Mouse (Mus musculus): ENCODE measurements around the gene Jmjd1c. TPM values are rescaled to one million over a fixed set of nuclear protein-coding genes. Genes with fewer than 3 reads are reported as not detected.

Jmjd1c gene
- total and polyA plus RNA-seq, 2 experiments: 5.7 to 44.8 TPM

DNA sequence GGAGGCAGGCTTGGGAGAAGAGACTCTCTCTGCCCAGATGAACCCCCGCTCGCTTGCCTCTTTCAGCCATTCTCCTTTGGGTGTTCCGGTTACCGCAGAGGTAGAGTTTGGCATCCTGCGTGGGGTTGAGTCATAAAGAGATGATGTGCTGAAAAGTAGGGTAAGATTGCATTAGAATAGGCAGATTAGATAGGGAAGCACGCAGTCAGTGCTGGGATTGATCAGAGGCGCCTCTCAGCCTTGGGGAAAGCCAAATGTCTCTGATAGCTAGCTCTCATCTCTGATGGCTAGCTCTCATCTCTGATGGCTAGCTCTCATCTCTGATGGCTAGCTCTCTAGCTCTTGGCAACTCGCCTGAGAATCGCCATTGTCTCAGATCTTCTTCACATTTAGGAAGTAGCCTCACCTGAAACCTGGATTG, 4.9 kb downstream of the Jmjd1c start:
- TF ChIP-seq CTCF (IDR thresholded peaks at IDR 0.05; ENCODE audit: low read depth, low read length) (no peak), POLR2A (IDR thresholded peaks at IDR 0.05; ENCODE audit: extremely low read depth, insufficient read depth, low read length) (no peak)
- Histone ChIP-seq H3K36me3 (ENCODE audit: control insufficient read depth, insufficient read depth, low read length) (no peaks in the 10 kb centered on the region), H3K4me1 (ENCODE audit: control insufficient read depth, insufficient read depth, low read length) (peaks cover 60% of the 10 kb centered on the region), H3K4me3 (ENCODE audit: insufficient read depth, low read depth, low read length) (no peak overlapping the region), H3K9ac (ENCODE audit: low read depth, low read length) (no peak overlapping the region), H3K27me3 (ENCODE audit: control insufficient read depth, insufficient read depth, low read length) (no peaks in the 10 kb centered on the region), H3K27ac (replicated peaks; ENCODE audit: insufficient read depth, low read depth, low read length) (no peak overlapping the region), H3K79me2 (ENCODE audit: control insufficient read depth, insufficient read depth, low read length) (peaks cover 63% of the 10 kb centered on the region)
- no peak for DNase-seq (ENCODE audit: extremely low read depth, low read depth, low spot score)
- WGBS: 59% methylated on average over 9 of the region's 9 CpGs

DNA sequence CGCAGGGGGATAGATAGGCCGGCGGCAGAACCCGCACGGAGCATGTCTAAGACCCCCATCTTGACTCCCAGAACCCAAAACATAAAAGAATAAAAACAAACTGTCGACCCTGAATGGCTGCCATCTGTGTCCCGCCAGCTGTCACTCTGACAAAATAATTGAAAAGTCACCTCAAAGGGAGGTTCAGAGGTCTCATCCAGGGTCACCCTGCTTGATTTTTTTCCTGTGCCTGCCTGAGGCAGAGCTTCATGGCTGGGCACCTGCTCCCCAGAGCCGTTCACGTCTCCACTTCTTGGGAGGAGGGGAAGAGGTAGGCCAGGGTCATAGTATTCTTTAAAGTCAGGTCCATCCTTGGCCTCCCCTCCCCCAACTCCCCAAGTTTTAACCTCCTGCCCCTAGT, 8.6 kb downstream of the Jmjd1c start:
- Histone ChIP-seq H3K36me3 (ENCODE audit: control insufficient read depth, insufficient read depth, low read length) (no peaks in the 10 kb centered on the region), H3K4me3 (ENCODE audit: insufficient read depth, low read depth, low read length) (no peak overlapping the region), H3K27me3 (ENCODE audit: control insufficient read depth, insufficient read depth, low read length) (no peaks in the 10 kb centered on the region), H3K9ac (ENCODE audit: low read depth, low read length) (peak overlapping the region; percentile 26; the same call in 1 of the 2 replicates), H3K4me1 (ENCODE audit: control insufficient read depth, insufficient read depth, low read length) (peaks cover 66% of the 10 kb centered on the region), H3K27ac (replicated peaks; ENCODE audit: insufficient read depth, low read depth, low read length) (peak overlapping the region; percentile 64), H3K79me2 (ENCODE audit: control insufficient read depth, insufficient read depth, low read length) (peaks cover 57% of the 10 kb centered on the region)
- peak; percentile 73 for DNase-seq (ENCODE audit: extremely low read depth, low read depth, low spot score)
- TF ChIP-seq POLR2A (IDR thresholded peaks at IDR 0.05; ENCODE audit: extremely low read depth, insufficient read depth, low read length) (no peak), CTCF (IDR thresholded peaks at IDR 0.05; ENCODE audit: low read depth, low read length) (no peak)
- WGBS: 26% methylated on average over 9 of the region's 9 CpGs

DNA sequence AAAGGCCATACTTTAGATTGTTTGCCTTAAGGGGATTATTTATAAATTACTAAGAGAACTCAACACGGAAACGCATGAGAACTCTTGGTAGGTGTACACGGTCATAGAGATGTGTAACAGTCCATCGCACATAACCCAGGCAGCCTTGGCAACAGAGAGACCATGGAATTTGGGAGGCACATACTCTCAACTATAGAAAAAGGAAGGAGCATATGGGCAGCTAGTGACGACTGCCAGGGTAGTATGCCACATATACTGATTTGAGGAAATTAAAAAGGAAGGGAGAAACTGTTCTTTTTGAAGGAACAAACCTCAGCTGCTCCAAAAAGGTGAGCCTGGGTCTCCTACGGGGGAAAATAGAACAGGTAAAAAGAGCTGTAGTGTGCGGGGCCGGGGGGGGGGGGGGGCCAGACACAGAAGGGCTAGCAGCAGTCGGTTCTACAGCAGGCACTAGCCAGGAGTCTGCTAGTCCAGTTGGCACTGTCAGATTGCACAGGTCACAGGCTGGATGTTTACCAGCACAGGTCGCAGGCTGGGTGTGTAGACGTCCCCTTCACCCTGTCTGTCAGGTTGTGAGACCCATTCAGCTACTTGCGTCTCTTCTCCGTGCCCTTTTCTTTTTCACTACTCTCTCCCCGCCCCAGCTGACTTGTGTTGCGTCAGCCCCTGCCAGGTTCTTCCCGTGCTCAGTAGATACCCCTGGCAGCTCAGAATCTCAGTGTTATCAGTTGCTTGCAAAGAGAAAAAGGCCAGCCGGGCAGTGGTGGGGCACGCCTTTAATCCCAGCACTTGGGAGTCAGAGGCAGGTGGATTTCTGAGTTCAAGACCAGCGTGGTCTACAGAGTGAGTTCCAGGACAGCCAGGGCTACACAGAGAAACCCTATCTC, 9.6 kb downstream of the Jmjd1c start:
- TF ChIP-seq CTCF (IDR thresholded peaks at IDR 0.05; ENCODE audit: low read depth, low read length) (no peak), POLR2A (IDR thresholded peaks at IDR 0.05; ENCODE audit: extremely low read depth, insufficient read depth, low read length) (no peak)
- H3K36me3 ChIP-seq (ENCODE audit: control insufficient read depth, insufficient read depth, low read length): no peaks in the 10 kb centered on the region
- peaks cover 65% of the 10 kb centered on the region for H3K79me2 ChIP-seq (ENCODE audit: control insufficient read depth, insufficient read depth, low read length)
- H3K9ac ChIP-seq (ENCODE audit: low read depth, low read length): no peak overlapping the region
- H3K27ac ChIP-seq (replicated peaks; ENCODE audit: insufficient read depth, low read depth, low read length): peak overlapping the region; percentile 66
- peaks cover 63% of the 10 kb centered on the region for H3K4me1 ChIP-seq (ENCODE audit: control insufficient read depth, insufficient read depth, low read length)
- no peaks in the 10 kb centered on the region for H3K27me3 ChIP-seq (ENCODE audit: control insufficient read depth, insufficient read depth, low read length)
- no peak overlapping the region for H3K4me3 ChIP-seq (ENCODE audit: insufficient read depth, low read depth, low read length)
- WGBS: 25% methylated on average over 18 of the region's 19 CpGs
- peak; percentile 91 for DNase-seq (ENCODE audit: extremely low read depth, low read depth, low spot score)

DNA sequence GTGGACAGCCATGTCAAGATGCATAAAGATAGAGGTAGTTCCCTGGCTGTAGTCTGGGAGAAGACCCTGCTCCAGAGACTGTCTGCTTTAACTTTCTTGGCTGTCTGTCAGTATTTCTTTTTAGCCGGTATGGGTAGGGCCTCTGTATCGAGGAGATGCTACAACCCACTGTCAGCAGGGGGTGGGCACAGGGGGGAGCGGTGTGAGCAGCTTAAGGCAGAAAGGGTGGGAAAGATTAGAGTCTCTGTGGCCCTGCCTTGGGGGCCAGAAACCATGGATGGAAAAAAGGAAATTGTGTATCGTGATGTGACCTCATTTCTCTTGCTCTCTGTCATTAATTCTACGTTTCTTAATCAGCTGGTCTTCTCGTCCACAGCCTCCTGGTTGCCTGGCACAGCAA, 10.5 kb downstream of the Jmjd1c start:
- Histone ChIP-seq H3K27me3 (ENCODE audit: control insufficient read depth, insufficient read depth, low read length) (no peaks in the 10 kb centered on the region), H3K9ac (ENCODE audit: low read depth, low read length) (no peak overlapping the region), H3K4me3 (ENCODE audit: insufficient read depth, low read depth, low read length) (no peak overlapping the region), H3K4me1 (ENCODE audit: control insufficient read depth, insufficient read depth, low read length) (peaks cover 59% of the 10 kb centered on the region), H3K27ac (replicated peaks; ENCODE audit: insufficient read depth, low read depth, low read length) (peak overlapping the region; percentile 66), H3K36me3 (ENCODE audit: control insufficient read depth, insufficient read depth, low read length) (no peaks in the 10 kb centered on the region), H3K79me2 (ENCODE audit: control insufficient read depth, insufficient read depth, low read length) (peaks cover 67% of the 10 kb centered on the region)
- no peak for DNase-seq (ENCODE audit: extremely low read depth, low read depth, low spot score)
- TF ChIP-seq POLR2A (IDR thresholded peaks at IDR 0.05; ENCODE audit: extremely low read depth, insufficient read depth, low read length) (no peak), CTCF (IDR thresholded peaks at IDR 0.05; ENCODE audit: low read depth, low read length) (no peak)
- 54% methylated on average over 6 of the region's 6 CpGs for WGBS

DNA sequence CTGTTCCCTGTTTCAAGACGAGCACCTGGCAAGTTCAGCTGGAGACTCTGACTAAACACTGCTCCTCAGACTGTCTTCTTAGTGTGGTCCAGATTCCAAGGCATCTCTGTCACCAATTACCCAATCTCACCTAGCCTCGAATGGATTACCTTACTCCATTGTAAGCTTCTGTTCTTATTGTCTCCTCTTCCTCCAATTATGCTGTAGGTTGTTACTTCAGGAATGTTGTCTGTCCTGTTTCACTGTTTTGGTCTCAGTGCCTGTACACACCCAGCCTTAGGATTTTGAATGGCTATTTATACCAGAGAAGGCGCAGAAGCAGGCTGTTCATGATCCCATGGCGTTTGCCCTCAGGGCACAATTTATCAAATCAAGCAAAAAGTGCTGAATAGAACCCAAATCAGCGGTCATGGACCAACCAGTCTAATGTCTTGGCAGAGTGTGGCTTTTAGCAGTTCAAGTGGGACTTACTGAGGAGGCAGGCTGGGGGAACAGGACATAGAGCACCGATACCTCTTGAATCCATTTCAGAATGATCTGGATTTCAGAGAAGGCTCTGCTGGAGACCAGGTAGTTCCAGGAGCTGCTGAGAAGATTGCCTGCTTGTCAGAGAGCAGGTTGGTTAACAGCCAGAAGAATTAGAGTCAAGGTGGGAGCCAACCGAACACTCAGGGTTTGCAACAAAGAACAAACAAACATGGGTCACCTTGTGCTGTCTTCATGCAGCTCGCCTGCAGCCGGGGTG, 11.3 kb downstream of the Jmjd1c start:
- H3K79me2 ChIP-seq (ENCODE audit: control insufficient read depth, insufficient read depth, low read length): peaks cover 69% of the 10 kb centered on the region
- peak overlapping the region; percentile 42; the same call in 1 of the 2 replicates for H3K4me3 ChIP-seq (ENCODE audit: insufficient read depth, low read depth, low read length)
- TF ChIP-seq CTCF (IDR thresholded peaks at IDR 0.05; ENCODE audit: low read depth, low read length): no peak
- no peak for TF ChIP-seq POLR2A (IDR thresholded peaks at IDR 0.05; ENCODE audit: extremely low read depth, insufficient read depth, low read length)
- 22% methylated on average over 9 of the region's 9 CpGs for WGBS
- peak overlapping the region; percentile 42 for H3K9ac ChIP-seq (ENCODE audit: low read depth, low read length)
- peak overlapping the region; percentile 66 for H3K27ac ChIP-seq (replicated peaks; ENCODE audit: insufficient read depth, low read depth, low read length)
- H3K4me1 ChIP-seq (ENCODE audit: control insufficient read depth, insufficient read depth, low read length): peaks cover 54% of the 10 kb centered on the region
- no peaks in the 10 kb centered on the region for H3K27me3 ChIP-seq (ENCODE audit: control insufficient read depth, insufficient read depth, low read length)
- DNase-seq (ENCODE audit: extremely low read depth, low read depth, low spot score): peak; percentile 82
- no peaks in the 10 kb centered on the region for H3K36me3 ChIP-seq (ENCODE audit: control insufficient read depth, insufficient read depth, low read length)
